Mouse (Mus musculus) forebrain, embryonic 14.5 days (tissue): ENCODE results near the gene Hcar1. TPM values are rescaled to one million over a fixed set of nuclear protein-coding genes. Genes with fewer than 3 reads are reported as not detected.

Source experiments
- ATAC-seq: fragments of 200-750 bp; cut with Nextera tagmentation; 2 replicates; pipeline ENCODE4 v1.8.0; 2017; ENCODE audit warnings: mild to moderate bottlenecking, moderate library complexity
- DNase-seq: peaks from one replicate; pipeline ENCODE4 v3.0.0-alpha.2; 2015; ENCODE audit warnings: low spot score
- H3K27ac ChIP-seq: fragments of 300-500 bp; sonication (generic); 2 replicates; pipeline ENCODE4 v1.5.1; 2014; ENCODE audit warnings: low read depth, mild to moderate bottlenecking, control low read depth, low read length, moderate library complexity
- H3K27me3 ChIP-seq: fragments of 300-500 bp; sonication (generic); replicated peaks from 2 replicates; pipeline ENCODE4 v1.6.1; 2014; ENCODE audit warnings: low read length, control low read depth, mixed read lengths; ENCODE audit not compliant: control insufficient read depth, insufficient read depth
- H3K36me3 ChIP-seq: fragments of 300-500 bp; sonication (generic); 2 replicates; pipeline ENCODE4 v1.6.1; 2014; ENCODE audit warnings: low read length, control low read depth; ENCODE audit not compliant: control insufficient read depth, insufficient read depth
- H3K4me1 ChIP-seq: fragments of 300-500 bp; sonication (generic); 2 replicates; pipeline ENCODE4 v1.6.1; 2014; ENCODE audit warnings: antibody characterized with exemption, low read length, control low read depth; ENCODE audit not compliant: control insufficient read depth, insufficient read depth
- H3K4me2 ChIP-seq: fragments of 300-500 bp; sonication (generic); 2 replicates; pipeline ENCODE4 v1.6.1; 2014; ENCODE audit warnings: mild to moderate bottlenecking, control low read depth, low read length
- H3K4me3 ChIP-seq: fragments of 300-500 bp; sonication (generic); 2 replicates; pipeline ENCODE4 v1.5.1; 2014; ENCODE audit warnings: low read depth, low read length, control low read depth
- H3K9ac ChIP-seq: fragments of 300-500 bp; sonication (generic); 2 replicates; pipeline ENCODE4 v1.6.1; 2014; ENCODE audit warnings: mild to moderate bottlenecking, low read length, control low read depth, moderate library complexity
- H3K9me3 ChIP-seq: fragments of 300-500 bp; sonication (generic); replicated peaks from 2 replicates; pipeline ENCODE4 v1.6.1; 2016; ENCODE audit warnings: low read length, control low read depth, mixed read lengths; ENCODE audit not compliant: control insufficient read depth
- WGBS: fragments of 180-500 bp; shearing (Covaris S2); extraction: QIAGEN DNeasy Blood & Tissue Kit; methylation state at CpG from one replicate; pipeline ENCODE4 v1.1.7; 2014; 5-methylcytosine and 5-hydroxymethylcytosine counted together
- polyA plus RNA-seq: library from polyadenylated mRNA; unstranded; fragments of >200 nt; fragmentation: Nextera tagmentation; extraction: Ambion mirVana; gene quantifications from 2 replicates; pipeline ENCODE4 v1.2.1, GENCODE M21; 2014

Gene Hcar1
- polyA plus RNA-seq, 1 experiment from 2014 or later: 0.17 TPM

GRCm38 (mm10) chr5:123832309-123832708, 47.5 kb downstream of the Hcar1 start:
- Histone ChIP-seq H3K4me2 (no peak overlapping the region), H3K4me1 (no peaks in the 10 kb centered on the region), H3K9ac (no peak overlapping the region), H3K27me3 (no peaks in the 10 kb centered on the region), H3K9me3 (no peaks in the 10 kb centered on the region), H3K36me3 (no peaks in the 10 kb centered on the region), H3K4me3 (no peak overlapping the region), H3K27ac (no peak overlapping the region)
- ATAC-seq (no peak), DNase-seq (no peak)
- WGBS: 93% methylated on average over 7 of the region's 7 CpGs

DNA sequence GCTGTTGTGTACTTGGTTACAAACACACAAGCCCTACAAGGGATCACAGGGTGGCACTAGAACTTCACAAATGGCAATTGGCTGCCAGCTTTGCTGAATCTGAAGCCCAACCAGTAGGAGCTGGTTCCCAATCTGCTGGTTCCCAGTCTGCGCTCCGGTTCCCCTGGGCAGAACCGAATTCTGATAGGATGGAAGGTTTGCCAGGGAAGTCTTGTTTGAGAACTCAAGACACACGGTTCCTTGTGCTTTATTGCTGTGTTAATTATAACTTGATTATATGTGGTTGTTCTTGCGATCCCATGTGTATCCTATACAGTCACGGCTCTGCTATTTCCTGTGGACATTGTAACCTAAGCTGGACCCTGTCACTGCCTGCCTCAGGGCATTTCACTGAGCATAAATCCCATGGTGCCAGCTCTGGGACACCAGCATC, 52.1 kb downstream of the Hcar1 start:
- no peak for DNase-seq
- H3K27me3 ChIP-seq: no peaks in the 10 kb centered on the region
- H3K4me2 ChIP-seq: no peak overlapping the region
- H3K4me1 ChIP-seq: no peaks in the 10 kb centered on the region
- 92% methylated on average over 6 of the region's 6 CpGs for WGBS
- H3K27ac ChIP-seq: no peak overlapping the region
- no peaks in the 10 kb centered on the region for H3K9me3 ChIP-seq
- ATAC-seq: no peak
- no peak overlapping the region for H3K4me3 ChIP-seq
- no peak overlapping the region for H3K9ac ChIP-seq
- no peaks in the 10 kb centered on the region for H3K36me3 ChIP-seq

Other genes with a start within 250 kb of the Hcar1 start
- gene Clip1, start 195.4 kb downstream of the Hcar1 start, polyA plus RNA-seq: 45.9 and 55.6 TPM in 2 replicates
- 70.3 and 79.8 TPM in 2 replicates for gene Zcchc8, start 158.9 kb downstream of the Hcar1 start, polyA plus RNA-seq
- gene Rsrc2, start 130.6 kb downstream of the Hcar1 start, polyA plus RNA-seq: 126 and 143 TPM in 2 replicates
- 11.4 and 12.9 TPM in 2 replicates for gene Kntc1, start 130.3 kb downstream of the Hcar1 start, polyA plus RNA-seq
- not detected in 2 replicates for gene Hcar2, start 14.5 kb downstream of the Hcar1 start, polyA plus RNA-seq
- 95.3 and 127 TPM in 2 replicates for gene Denr, start 27.2 kb upstream of the Hcar1 start, polyA plus RNA-seq
- 0.70 and 0.88 TPM in 2 replicates for gene Gm43518, start 47.4 kb upstream of the Hcar1 start, polyA plus RNA-seq
- gene Ccdc62, start 50.7 kb upstream of the Hcar1 start, polyA plus RNA-seq: 4.3 and 5.3 TPM in 2 replicates
- gene Hip1r, start 93.6 kb upstream of the Hcar1 start, polyA plus RNA-seq: 12.4 and 27.1 TPM in 2 replicates
- gene Vps37b, start 152.2 kb upstream of the Hcar1 start, polyA plus RNA-seq: 70.5 and 86.6 TPM in 2 replicates
- gene Abcb9, start 215.8 kb upstream of the Hcar1 start, polyA plus RNA-seq: 6.8 and 7.9 TPM in 2 replicates
- gene Ogfod2, start 232.3 kb upstream of the Hcar1 start, polyA plus RNA-seq: 19.8 and 21.0 TPM in 2 replicates
- 52.1 and 56.5 TPM in 2 replicates for gene Arl6ip4, start 236.1 kb upstream of the Hcar1 start, polyA plus RNA-seq